Mouse (Mus musculus): Measurements from ENCODE around the gene Nemf. TPM values are rescaled to one million over a fixed set of nuclear protein-coding genes. Genes with fewer than 3 reads are reported as not detected.
"Not testable (repeated sequence)": the region's sequence is repeated elsewhere in the genome, so short reads cannot be mapped to it uniquely, and the experiment has no call there.

Gene Nemf
- polyA plus RNA-seq, 1 experiment from 2014 or later: 103 TPM

DNA sequence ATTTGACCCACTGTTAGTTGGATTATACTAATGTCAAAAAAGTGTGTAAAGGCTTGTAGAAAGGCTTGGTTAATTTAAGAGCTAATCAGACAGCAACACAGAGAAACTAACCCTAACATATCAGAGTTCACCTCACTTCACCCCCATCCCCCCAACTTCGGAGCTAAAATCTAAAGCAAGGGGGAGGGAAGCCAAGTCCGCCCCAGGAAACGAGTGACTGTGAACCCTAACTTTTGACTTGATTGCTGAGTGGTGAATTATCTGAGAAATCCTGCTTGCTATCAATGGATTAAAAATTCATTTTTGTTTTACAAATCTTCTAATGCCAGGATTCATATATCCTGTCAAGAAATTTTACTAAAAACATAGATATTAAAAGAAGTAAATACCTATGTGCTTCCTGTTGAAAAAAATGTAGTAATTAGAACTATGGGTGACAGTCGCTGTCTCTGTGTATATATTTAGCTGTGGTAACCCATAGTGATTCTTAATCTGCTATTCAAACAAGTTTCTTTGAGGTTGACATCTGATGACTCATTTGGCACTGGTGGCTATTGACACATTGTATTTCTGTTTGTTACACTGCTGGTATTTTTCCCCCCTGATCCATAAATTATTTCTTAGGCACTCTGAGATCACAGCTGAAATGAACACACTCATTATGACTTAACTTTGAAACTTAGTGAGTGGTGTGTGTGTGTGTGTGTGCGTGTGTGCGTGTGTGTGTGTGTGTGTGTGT, 28.7 kb upstream of the Nemf start:
- Histone ChIP-seq H3K27me3 (no peaks in the 10 kb centered on the region), H3K9me3 (no peaks in the 10 kb centered on the region), H3K4me2 (replicated peaks) (no peak overlapping the region), H3K27ac (no peak overlapping the region), H3K4me3 (no peak overlapping the region), H3K36me3 (peaks cover 6% of the 10 kb centered on the region; the same call in 1 of the 2 replicates), H3K9ac (no peak overlapping the region), H3K4me1 (no peaks in the 10 kb centered on the region)
- ATAC-seq (ENCODE audit: low FRiP score, low read depth): no peak
- WGBS: 77% methylated on average over 6 of the region's 6 CpGs

DNA sequence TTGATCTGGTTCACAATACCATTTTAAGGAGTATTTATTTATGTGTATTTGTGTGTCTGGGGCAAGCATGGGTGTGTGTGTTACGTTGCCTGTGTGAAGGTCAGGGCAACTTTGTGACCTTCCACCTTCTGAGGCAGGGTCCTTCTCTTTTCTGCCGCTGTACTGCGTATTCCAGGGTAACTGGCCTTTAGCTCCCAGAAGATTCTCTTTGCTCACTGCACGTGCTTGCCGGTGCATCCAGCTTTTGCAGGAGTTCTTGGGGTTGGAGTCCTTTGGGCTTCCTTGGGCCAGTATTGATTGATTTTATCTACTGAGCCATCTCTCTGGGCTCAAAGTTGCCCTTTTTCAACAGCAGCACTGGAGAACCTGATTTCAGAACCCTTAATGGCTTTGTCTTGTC, 27.6 kb upstream of the Nemf start:
- no peak for ATAC-seq (ENCODE audit: low FRiP score, low read depth)
- 83% methylated on average over 5 of the region's 5 CpGs for WGBS

DNA sequence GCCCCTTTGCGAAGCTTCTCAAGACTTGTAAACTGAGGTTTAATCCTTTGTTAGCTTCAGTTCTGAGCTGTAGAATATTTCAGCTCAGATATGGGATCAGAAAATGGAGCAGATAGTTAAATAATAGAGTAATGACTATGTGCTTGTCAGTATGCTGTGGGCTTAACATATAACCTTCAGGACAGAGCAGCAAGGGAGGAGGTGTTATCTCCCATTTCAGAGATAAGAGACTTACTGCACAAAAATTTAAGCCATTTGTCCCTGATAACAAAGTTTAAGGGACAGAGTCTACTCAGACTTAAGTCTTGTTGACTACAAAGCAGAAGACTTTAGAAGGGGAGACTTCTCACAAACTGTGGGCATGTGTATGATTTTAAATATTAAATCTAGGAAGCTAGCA, 25.9 kb upstream of the Nemf start:
- peaks cover 10% of the 10 kb centered on the region; the same call in 1 of the 2 replicates for H3K36me3 ChIP-seq
- WGBS: 95% methylated on average over 1 of the region's 1 CpGs
- no peaks in the 10 kb centered on the region for H3K9me3 ChIP-seq
- ATAC-seq (ENCODE audit: low FRiP score, low read depth): no peak
- H3K27me3 ChIP-seq: no peaks in the 10 kb centered on the region
- H3K4me1 ChIP-seq: no peaks in the 10 kb centered on the region
- no peak overlapping the region for H3K4me2 ChIP-seq (replicated peaks)
- no peak overlapping the region for H3K27ac ChIP-seq
- H3K9ac ChIP-seq: no peak overlapping the region
- no peak overlapping the region for H3K4me3 ChIP-seq

More for the DNA sequence above, 27.6 kb upstream of the Nemf start:
- Histone ChIP-seq H3K27ac (no peak overlapping the region), H3K9ac (no peak overlapping the region), H3K9me3 (no peaks in the 10 kb centered on the region), H3K27me3 (no peaks in the 10 kb centered on the region), H3K4me1 (no peaks in the 10 kb centered on the region), H3K4me2 (replicated peaks) (no peak overlapping the region), H3K36me3 (peaks cover 6% of the 10 kb centered on the region; the same call in 1 of the 2 replicates), H3K4me3 (no peak overlapping the region)

DNA sequence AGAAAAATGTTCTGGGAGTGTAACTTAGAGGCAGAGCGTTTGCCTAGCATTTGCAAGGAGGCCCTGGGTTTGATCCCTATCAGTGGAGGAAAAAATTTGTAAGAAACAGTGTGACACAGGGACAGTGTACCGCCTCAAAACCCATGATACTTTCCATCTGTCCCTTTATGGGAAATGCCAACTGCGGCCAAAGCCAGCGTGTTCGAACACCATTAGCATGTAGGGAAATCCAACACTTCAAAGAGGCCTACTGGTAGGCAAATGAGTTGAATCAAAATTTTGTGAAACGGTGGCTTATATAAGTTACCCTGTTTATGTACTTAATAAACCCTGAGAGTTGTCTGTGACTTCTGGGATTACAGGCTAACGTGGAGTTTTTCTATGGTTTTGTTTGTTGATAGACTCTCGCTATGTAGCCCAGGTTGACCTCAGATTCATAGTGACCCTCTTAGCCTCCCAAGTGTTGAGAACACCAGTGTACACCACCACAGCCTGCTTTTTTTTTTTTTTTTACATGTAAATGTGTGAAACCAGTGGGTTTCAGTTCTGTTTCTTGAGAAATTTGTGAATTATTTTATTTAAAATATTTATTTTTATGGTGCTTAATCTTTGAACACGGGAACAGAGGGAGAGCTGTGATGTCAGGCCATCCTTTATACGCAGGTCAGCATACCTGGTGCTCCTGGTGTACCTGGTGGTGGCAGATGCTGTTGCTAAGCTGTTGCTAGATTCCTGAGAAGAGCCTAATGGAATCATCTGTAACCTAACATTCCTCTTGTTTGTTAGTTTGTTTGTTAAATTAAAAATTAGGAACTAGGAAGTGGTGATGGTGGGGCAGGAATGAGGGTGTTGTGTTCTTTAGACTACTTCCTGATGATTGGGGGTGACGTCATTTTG, 21.8 kb upstream of the Nemf start:
- WGBS: 87% methylated on average over 11 of the region's 11 CpGs

DNA sequence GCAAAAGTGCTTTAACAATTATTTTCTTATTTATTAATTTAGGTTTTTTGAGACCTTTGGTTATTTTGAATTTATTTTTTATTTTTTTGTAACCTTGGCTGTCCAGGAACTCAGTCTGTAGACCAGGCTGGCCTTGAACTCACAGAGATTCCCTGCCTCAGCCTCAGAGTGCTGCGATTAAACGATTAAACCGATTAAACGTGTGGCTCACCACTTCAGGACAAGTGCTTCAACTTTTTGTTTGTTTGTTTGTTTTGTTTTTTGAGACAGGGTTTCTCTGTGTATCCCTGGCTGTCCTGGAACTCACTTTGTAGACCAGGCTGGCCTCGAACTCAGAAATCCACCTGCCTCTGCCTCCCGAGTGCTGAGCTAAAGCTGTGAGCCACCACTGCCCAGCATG, 20.7 kb upstream of the Nemf start:
- WGBS: 91% methylated on average over 6 of the region's 6 CpGs
- H3K27me3 ChIP-seq; H3K4me2 ChIP-seq (replicated peaks); H3K9ac ChIP-seq; H3K9me3 ChIP-seq; ATAC-seq (ENCODE audit: low FRiP score, low read depth); H3K4me3 ChIP-seq; H3K27ac ChIP-seq: not testable (repeated sequence)
- peaks cover 21% of the 10 kb centered on the region for H3K4me1 ChIP-seq
- peaks cover 27% of the 10 kb centered on the region for H3K36me3 ChIP-seq

More for the DNA sequence above, 21.8 kb upstream of the Nemf start:
- Histone ChIP-seq H3K9ac (no peak overlapping the region), H3K9me3 (no peaks in the 10 kb centered on the region), H3K4me1 (peaks cover 17% of the 10 kb centered on the region), H3K4me3 (no peak overlapping the region), H3K36me3 (peaks cover 21% of the 10 kb centered on the region), H3K4me2 (replicated peaks) (no peak overlapping the region), H3K27me3 (no peaks in the 10 kb centered on the region), H3K27ac (peak overlapping the region; percentile 52; the same call in 1 of the 2 replicates)
- ATAC-seq (ENCODE audit: low FRiP score, low read depth): no peak

DNA sequence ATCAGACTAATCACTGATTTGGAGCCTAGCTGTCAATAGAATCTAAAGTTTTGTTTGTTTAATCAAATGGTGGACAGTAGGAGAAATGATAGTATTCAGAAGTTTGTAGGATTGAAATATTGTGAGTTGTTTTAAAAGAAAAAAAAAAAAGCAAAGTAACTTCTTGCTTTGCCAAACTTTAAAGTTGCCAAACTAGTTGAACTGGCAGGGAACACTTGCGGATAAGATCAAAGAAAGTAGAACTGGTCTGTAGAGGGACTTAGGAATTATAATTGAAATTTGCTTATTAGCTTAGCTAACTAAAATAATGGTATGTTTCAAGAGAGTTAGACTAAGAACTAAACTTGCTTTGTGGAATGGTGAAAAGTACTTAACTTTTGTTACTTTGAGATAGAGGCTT, 20.2 kb upstream of the Nemf start:
- Histone ChIP-seq H3K9ac (no peak overlapping the region), H3K36me3 (peaks cover 25% of the 10 kb centered on the region), H3K4me1 (peaks cover 21% of the 10 kb centered on the region), H3K9me3 (no peaks in the 10 kb centered on the region), H3K27ac (no peak overlapping the region), H3K4me2 (replicated peaks) (no peak overlapping the region), H3K27me3 (no peaks in the 10 kb centered on the region), H3K4me3 (no peak overlapping the region)
- no peak for ATAC-seq (ENCODE audit: low FRiP score, low read depth)
- 92% methylated on average over 1 of the region's 1 CpGs for WGBS

DNA sequence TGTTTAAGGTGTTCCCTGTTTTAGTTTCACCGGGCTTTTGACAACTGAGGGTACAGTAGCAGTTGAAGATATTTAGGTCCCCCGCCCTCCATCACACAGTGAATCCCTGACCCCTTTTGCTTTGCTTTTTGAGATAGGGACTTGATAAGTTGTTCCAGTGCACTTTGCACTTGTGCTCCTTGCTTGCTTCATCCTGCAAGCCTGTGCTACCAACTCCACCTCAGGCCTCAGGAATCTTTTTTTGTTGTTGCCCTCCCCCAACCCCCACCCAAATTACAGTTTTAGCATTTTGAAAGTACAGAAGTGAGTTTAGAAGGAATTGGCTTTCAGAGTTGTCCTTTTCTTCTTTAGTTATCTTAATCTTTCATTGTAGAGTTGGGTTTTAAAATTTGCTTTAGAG, 19.2 kb upstream of the Nemf start:
- 89% methylated on average over 2 of the region's 2 CpGs for WGBS
- H3K9ac ChIP-seq: no peak overlapping the region
- peak overlapping the region; percentile 2; the same call in 1 of the 2 replicates for H3K4me2 ChIP-seq (replicated peaks)
- no peaks in the 10 kb centered on the region for H3K27me3 ChIP-seq
- peaks cover 21% of the 10 kb centered on the region for H3K4me1 ChIP-seq
- peaks cover 21% of the 10 kb centered on the region for H3K36me3 ChIP-seq
- H3K4me3 ChIP-seq: no peak overlapping the region
- H3K9me3 ChIP-seq: no peaks in the 10 kb centered on the region
- no peak for ATAC-seq (ENCODE audit: low FRiP score, low read depth)
- H3K27ac ChIP-seq: no peak overlapping the region

DNA sequence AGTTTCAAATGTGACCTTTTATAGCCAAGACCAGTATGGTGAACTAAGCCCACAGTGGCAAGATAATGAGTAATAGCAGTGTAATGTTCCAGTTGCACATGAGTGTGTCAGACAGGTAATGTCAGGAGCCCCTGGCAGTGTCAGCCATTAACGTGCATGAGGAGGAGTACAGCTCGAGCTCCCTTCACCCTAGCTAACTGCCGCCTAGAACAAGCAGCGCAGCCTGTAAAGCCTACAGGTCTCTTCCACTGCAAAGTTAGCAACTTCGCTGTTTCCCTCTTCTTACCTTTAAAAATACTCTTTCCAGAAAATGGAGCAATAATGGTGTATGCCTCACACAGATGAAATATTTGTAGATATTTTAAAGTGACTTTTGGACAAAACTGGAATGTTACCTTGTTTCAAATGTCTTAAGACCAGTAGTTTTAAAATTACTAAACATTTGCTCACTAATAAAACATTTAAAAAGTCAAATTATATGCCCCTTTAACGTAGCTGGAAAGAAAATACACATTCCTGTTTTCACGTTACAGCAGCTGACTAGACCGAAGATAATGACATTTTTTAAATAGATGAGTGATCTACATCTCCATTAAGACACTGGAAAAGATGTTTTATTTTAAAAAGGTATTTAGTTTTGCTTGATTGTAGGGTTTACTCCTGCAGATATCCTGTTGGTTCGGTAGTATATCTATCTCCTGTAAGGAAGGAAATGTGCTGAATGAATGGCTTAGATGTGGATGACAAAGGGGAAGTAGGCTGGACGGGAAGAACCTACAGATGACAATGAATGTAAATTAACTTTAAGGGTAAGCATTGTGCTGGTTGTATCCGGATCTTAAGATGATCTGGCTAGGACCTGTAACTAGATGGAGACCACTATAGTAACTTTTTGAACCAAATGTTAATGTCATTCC, 17.1 kb upstream of the Nemf start:
- no peaks in the 10 kb centered on the region for H3K27me3 ChIP-seq
- ATAC-seq (ENCODE audit: low FRiP score, low read depth): no peak
- peak overlapping the region; percentile 99 for H3K9ac ChIP-seq
- H3K4me3 ChIP-seq: peak overlapping the region; percentile 99
- no peak overlapping the region for H3K27ac ChIP-seq
- peak overlapping the region; percentile 97 for H3K4me2 ChIP-seq (replicated peaks)
- H3K4me1 ChIP-seq: peaks cover 26% of the 10 kb centered on the region
- no peaks in the 10 kb centered on the region for H3K9me3 ChIP-seq
- H3K36me3 ChIP-seq: peaks cover 21% of the 10 kb centered on the region
- WGBS: 48% methylated on average over 11 of the region's 11 CpGs

DNA sequence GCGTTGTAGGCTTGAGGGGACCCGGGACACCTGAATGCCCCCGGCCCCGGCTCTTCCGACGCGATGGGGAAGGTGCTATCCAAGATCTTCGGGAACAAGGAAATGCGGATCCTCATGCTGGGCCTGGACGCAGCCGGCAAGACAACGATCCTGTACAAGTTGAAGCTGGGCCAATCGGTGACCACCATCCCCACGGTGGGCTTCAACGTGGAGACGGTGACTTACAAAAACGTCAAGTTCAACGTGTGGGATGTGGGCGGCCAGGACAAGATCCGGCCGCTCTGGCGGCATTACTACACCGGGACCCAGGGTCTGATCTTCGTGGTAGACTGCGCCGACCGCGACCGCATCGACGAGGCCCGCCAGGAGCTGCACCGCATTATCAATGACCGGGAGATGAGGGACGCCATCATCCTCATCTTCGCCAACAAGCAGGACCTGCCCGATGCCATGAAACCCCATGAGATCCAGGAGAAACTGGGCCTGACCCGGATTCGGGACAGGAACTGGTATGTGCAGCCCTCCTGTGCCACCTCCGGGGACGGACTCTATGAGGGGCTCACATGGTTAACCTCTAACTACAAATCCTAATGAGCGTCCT, 15.9 kb upstream of the Nemf start:
- under 1% methylated on average over 42 of the region's 42 CpGs for whole genome bisulfite sequencing
- peak overlapping the region; percentile 99 for H3K4me3 ChIP-seq
- peak overlapping the region; percentile 99 for H3K9ac ChIP-seq
- no peaks in the 10 kb centered on the region for H3K27me3 ChIP-seq
- H3K4me2 ChIP-seq (replicated peaks): peak overlapping the region; percentile 97
- ATAC-seq (ENCODE audit: low FRiP score, low read depth): no peak
- peak overlapping the region; percentile 97 for H3K27ac ChIP-seq
- no peaks in the 10 kb centered on the region for H3K9me3 ChIP-seq
- peaks cover 17% of the 10 kb centered on the region for H3K36me3 ChIP-seq
- H3K4me1 ChIP-seq: peaks cover 26% of the 10 kb centered on the region

DNA sequence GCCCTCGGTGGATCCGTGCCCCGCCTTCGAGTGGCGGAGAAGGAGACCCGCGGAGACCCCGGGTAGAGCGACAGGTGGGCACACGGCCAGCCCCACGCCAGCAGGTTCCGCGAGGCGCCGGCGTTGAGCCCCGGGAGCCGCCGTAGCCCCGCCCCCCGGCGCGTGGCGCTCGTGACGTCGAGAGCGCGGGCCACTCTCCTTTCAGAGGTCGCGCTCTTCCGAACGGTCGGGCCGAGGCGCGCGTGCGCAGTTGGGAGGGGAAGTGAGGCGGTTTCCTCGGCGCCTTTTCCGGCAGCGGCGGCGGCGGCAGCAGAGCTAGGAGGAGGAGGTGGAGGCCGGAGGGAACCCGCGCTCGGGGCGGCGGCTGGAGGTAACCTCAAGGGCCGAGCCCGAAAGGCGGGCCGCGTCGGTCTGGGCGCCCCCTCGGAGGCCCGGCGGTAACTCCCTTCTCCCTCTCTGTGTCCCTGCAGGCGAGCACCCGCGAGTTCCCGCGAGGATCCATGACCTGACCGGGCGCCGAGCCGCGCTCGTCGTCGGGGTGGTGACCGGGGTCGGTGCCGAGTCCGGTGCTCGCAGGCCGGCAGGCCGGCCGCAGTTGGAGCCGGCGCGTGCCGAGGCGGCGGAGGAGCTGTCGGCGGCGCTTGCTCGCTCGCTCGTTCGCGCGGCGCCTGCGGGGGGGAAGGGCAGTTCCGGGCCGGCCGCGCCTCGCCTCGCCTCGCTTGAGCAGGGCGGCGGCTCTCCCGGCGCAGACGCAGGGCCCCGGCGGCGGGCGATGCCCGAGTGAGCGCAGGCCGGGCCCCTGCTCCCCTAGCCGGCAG, 15.1 kb upstream of the Nemf start, which contains the start of the genes Arf6 and Gm9887:
Gene Arf6, plus strand, starts transcription at position 297 of the 818 bp plus-strand sequence.
Gene Gm9887, minus strand, starts transcription at position 605 of the 818 bp plus-strand sequence.
- Histone ChIP-seq H3K4me2 (replicated peaks) (peak within 1 kb of the TSS; percentile 97), H3K27ac (peak within 1 kb of the TSS; percentile 97), H3K9me3 (no peaks in the 10 kb centered on the region), H3K27me3 (no peaks in the 10 kb centered on the region), H3K4me3 (peak within 1 kb of the TSS; percentile 99), H3K4me1 (peaks cover 26% of the 10 kb centered on the region), H3K36me3 (peaks cover 17% of the 10 kb centered on the region), H3K9ac (peak within 1 kb of the TSS; percentile 99)
- WGBS: under 1% methylated on average over 95 of the region's 121 CpGs
- peak; percentile 92 for ATAC-seq (ENCODE audit: low FRiP score, low read depth)

Measured in limb, embryonic 13.5 days (tissue).